Mouse (Mus musculus) cerebellum, postnatal 4 days (tissue): ENCODE results near the gene Olfr794.

Experiments used
- DNase-seq, 2 experiments: peaks; one replicate each; pipeline ENCODE4 v3.0.0; 2022; ENCODE audit warnings: low spot score in 2 of 2, mixed read lengths in 1 of 2

Olfr794 gene

DNA sequence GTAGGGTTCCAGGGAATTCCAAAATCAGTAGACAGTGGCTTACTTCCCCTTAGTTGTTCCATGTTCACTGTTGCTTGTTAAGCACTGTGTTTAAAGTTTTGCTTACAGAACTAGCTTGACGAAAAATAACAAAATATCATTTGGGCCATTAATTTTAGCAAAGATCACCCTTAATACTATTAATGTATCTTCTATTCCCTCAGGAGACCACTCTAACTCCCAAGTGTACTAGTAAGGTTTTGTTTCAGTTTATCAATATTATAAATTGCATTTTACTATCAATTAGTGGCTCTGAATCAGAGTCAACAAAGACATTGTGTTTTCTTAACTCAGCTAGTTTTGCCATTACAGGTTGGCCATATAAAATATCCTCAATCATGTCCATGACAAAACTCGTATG, at the start of gene Olfr794:
Gene Olfr794 (plus strand): TSS at position 301 of the 400 bp plus-strand sequence.
- no peak for DNase-seq

- no peak for DNase-seq
Measured at GRCm38 (mm10) chr10:129521492-129521891, 46.0 kb upstream of the Olfr794 start, which contains the start of gene Olfr791. Olfr791 (plus strand) TSS chr10:129521792.

DNA sequence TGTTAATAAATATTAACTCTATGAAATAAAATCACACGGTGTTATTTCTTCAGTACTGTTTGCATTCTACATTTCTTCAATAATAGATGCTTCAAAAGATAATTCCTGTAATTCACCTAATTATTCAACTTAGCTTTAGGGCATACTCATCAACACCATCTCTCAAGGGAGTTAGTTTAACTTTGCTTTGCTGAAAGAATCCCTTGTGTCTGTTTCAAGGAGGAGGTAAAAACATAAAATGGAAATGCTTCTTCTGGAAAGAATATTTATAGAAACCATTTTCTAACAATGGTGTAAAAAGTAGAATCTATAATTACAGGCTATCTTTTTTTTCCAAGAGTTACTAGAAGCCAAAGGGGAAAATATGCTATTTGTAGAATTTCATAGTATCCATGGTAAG, 28.6 kb upstream of the Olfr794 start, which contains the start of gene Olfr792:
Gene Olfr792 (plus strand): TSS at position 301 of the 400 bp plus-strand sequence.
- DNase-seq, result no peak

DNA sequence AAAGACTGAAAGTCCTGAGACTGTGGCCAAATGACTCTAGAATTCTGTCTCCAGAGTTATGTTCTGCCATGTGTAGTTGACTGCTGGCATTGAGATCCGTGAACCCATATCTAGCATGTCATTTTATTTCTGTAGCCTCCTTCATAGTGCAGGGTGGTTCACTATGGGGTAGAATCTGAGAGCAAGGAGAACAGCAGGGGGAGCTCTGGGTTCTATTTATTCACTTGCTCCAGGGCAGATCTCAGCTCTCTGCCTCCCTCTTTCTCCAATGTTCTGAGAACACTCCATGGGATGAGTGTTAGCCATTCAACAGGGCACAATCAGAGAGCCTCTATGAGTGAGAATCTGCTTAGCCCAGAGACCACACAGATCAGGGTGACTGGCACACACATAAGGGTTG, 18.1 kb upstream of the Olfr794 start:
- peak in 1 of 2 experiments; percentile 2 for DNase-seq

DNA sequence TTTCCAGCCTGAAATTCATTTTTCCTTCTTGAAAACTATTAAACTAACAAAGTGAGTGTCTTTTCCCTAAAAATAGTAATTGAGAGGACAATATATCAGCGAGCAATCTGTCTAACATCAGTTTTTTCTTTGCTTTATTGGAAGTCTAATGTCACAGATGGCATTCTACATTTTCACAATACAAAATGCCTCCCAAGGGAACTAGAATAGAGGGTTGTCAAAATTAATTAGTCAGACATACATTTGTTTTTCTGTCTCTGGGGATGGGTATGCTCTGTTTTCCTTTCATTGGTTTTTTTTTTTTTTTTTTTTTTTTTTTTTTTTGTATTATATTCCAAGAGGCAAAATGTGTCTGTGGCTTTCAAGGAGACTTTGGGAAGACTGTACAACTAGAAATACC, 9.6 kb downstream of the Olfr794 start:
- DNase-seq, result no peak

GRCm38 (mm10) chr10:129612470-129612869, 45.0 kb downstream of the Olfr794 start, which contains the start of gene Olfr796:
Olfr796 (minus strand) TSS chr10:129612570.
- no peak for DNase-seq

DNA sequence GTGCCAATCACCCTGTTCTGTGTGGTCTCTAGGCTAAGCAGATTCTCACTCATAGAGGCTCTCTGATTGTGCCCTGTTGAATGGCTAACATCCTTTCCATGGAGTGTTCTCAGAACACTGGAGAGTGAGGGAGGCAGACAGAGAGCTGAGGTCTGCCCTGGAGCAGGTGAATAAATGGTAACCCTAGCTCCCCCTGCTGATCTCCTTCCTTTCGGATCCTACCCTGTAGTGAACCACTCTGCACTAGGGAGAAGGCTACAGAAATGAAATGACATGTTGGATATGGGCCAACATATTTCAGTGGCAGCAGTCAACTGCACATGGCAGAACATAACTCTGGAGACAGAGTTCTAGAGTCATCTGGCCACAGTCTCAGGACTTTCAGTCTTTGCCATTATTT, 54.3 kb downstream of the Olfr794 start:
- no peak for DNase-seq
